Mouse (Mus musculus) cerebellum, adult 2 months (tissue): ENCODE measurements around the gene Rdh1. TPM values are rescaled to one million over a fixed set of nuclear protein-coding genes. Genes with fewer than 3 reads are reported as not detected.

ENCODE experiments used
- DNase-seq, 2 experiments: peaks; one replicate each; pipeline ENCODE4 v3.0.0; 2021
- H3K27ac ChIP-seq: fragments of 200-500 bp; 2 replicates; pipeline ENCODE4 v1.5.1; 2012; ENCODE audit warnings: low read length, control low read depth, inconsistent platforms; ENCODE audit not compliant: insufficient read depth
- H3K27me3 ChIP-seq: fragments of 200-500 bp; 2 replicates; pipeline ENCODE4 v1.6.1; 2012; ENCODE audit warnings: inconsistent platforms, mild to moderate bottlenecking, low read length, moderate library complexity; ENCODE audit not compliant: control insufficient read depth, insufficient read depth
- H3K4me1 ChIP-seq: fragments of 200-500 bp; 2 replicates; pipeline ENCODE4 v1.6.1; 2011; ENCODE audit warnings: low read length; ENCODE audit not compliant: control insufficient read depth, insufficient read depth
- H3K4me3 ChIP-seq: fragments of 200-500 bp; replicated peaks from 2 replicates; pipeline ENCODE3; 2011; ENCODE audit warnings: mild to moderate bottlenecking, low read depth, low read length, control low read depth; ENCODE audit not compliant: insufficient read depth
- CTCF ChIP-seq: fragments of 200-500 bp; IDR thresholded peaks from 2 replicates; pipeline ENCODE4 v1.5.1; 2011; ENCODE audit warnings: low read depth, mild to moderate bottlenecking, control low read depth, low read length, moderate library complexity, borderline replicate concordance; ENCODE audit not compliant: insufficient read depth
- POLR2A ChIP-seq: fragments of 200-500 bp; IDR thresholded peaks from 2 replicates; pipeline ENCODE4 v1.6.1; 2011; ENCODE audit warnings: low read length, control low read depth, borderline replicate concordance; ENCODE audit not compliant: insufficient read depth
- WGBS: fragments of 180-500 bp; shearing (Covaris S2); methylation state at CpG from one replicate; pipeline ENCODE4 v1.1.7; 2018; 5-methylcytosine and 5-hydroxymethylcytosine counted together
- polyA plus RNA-seq: library from polyadenylated mRNA; depleted of rRNA; stranded (reverse); fragments of >200 nt; gene quantifications from 2 replicates; pipeline ENCODE4 v1.2.3, GENCODE M21; 2012; rRNA removed

The Rdh1 gene
- 0.15 and 0.16 TPM in 2 replicates for polyA plus RNA-seq

DNA sequence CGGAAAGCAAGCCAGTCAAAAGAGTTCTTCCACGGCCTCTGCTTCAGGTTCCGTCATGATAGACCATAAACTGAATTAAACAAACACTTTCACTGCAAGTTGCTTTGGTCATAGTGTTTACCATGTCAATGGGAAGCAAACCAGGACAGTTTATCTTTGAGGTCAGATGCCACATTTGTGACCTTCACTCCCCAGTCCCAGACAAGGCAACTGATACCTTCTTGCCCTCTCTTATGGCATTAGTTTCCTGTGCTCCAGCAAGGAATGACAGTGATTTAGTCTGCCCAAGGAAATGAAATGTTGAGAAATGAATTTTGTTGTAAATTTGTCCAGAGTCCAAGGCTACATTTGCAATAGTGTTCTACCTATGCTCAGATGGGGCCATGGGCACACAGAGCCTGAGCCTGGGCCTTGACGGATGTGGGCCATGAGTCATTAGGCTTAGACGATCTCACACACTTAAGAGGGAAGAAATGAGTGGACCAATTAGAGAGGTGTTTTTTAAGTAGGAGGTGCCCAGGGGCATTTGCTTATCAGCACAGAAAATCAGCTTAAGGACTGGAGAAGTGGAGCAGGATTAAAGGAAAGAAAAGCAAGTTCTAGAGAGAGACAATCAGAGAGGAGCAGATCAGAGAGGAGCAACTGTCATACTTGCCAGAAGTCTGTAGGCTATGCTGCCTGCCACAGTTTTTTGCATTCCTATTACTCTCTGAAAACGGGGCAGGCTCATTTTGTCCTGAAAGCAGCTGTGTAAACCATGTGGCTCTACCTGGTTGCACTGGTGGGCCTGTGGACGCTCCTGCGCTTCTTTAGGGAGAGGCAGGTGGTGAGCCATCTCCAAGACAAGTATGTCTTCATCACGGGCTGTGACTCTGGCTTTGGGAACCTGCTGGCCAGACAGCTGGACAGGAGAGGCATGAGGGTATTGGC, at the start of gene Rdh1, which contains the start of gene Rdh16f1:
Gene Rdh1, plus strand, starts transcription at position 541 of the 930 bp plus-strand sequence.
Gene Rdh16f1, plus strand, starts transcription at position 607 of the 930 bp plus-strand sequence.
- H3K27ac ChIP-seq = no peak within 1 kb of the TSS
- 76% methylated on average over 9 of the region's 9 CpGs for whole genome bisulfite sequencing
- no peak for TF ChIP-seq CTCF
- TF ChIP-seq POLR2A = no peak
- peaks cover 5% of the 10 kb centered on the region for H3K4me1 ChIP-seq
- H3K4me3 ChIP-seq = no peak within 1 kb of the TSS
- no peak for DNase-seq
- H3K27me3 ChIP-seq = no peaks in the 10 kb centered on the region

DNA sequence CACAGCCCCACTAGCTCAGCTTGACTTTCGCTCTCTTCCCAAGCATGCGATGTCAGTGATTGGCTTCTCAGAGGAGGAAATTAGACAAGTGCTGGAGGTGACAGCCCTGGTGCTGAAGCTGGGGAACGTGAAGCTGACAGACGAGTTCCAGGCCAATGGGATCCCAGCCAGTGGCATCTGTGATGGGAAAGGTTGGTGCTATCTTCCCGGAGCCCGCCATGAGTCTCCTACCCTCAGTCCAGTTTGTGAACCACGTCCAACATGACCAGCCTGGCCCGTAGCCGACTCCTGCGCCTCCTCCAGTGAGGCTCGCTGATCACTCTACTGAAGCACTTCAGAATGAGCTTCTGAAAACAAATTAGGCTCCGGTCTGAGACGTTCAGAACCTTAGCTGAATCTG, 49.2 kb upstream of the Rdh1 start:
- no peaks in the 10 kb centered on the region for H3K4me1 ChIP-seq
- peak in 1 of 2 experiments; percentile 7 for DNase-seq
- WGBS = 15% methylated on average over 13 of the region's 13 CpGs
- no peaks in the 10 kb centered on the region for H3K27me3 ChIP-seq
- H3K27ac ChIP-seq = no peak overlapping the region
- TF ChIP-seq POLR2A (no peak), CTCF (no peak)
- no peak overlapping the region for H3K4me3 ChIP-seq

DNA sequence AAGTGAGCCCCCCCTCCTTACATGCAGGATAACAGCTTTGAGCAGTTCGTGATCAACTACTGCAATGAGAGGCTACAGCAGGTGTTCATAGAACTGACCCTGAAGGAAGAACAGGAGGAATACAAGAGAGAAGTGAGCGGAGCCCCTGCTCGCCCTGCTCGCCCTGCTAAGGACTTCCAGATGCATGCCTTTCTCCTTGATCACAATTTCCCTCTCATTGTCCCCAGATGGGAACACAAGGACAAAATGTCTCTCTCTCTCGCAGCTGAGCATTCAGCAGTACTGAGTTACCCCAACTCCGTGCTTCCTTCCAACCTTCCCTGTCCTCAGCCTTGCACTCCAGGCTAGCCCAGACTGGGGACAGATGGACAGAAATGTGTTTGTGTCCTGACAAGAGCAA, 46.8 kb upstream of the Rdh1 start:
- TF ChIP-seq CTCF (no peak), POLR2A (no peak)
- WGBS = 62% methylated on average over 6 of the region's 6 CpGs
- no peak for DNase-seq
- Histone ChIP-seq H3K27me3 (no peaks in the 10 kb centered on the region), H3K27ac (no peak overlapping the region), H3K4me1 (no peaks in the 10 kb centered on the region), H3K4me3 (no peak overlapping the region)

DNA sequence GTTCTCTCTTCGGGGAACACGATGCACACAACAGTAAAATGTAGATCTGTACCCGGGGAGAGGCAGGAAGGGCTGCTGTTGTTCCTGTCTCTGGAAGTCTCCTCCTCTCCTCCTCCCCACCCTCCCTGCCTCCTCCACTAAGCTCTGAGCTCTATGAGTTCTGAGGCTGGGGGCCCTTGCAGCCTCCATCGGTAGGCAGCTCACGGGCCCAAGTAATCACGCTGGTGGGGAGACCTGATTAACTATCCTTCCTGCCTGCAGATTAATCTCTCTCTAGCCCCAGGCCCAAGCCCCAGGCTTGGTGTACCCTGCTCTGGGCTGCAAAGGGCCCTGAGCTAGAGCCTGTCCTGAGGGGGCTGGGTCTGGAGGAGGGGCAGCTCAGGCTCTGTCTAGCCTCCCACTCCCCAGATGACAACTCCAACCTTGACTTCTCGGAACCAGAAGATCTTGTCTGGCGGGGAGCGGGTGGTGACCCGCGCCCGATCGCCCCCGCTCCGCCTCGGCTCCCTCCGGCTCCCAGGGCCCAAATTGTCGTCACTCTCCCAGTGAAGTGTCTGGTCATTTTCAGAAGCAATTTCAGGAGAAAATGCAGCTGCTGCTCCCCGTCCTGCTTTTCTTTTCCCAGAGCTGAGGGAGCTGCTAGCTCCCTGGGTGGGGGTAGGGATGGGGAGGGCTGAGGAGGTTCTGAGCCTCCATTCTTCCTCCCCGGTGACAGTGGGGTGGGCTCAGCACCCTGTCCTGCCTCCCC, 37.7 kb upstream of the Rdh1 start:
- no peaks in the 10 kb centered on the region for H3K27me3 ChIP-seq
- no peak for DNase-seq
- TF ChIP-seq CTCF (no peak), POLR2A (no peak)
- no peak overlapping the region for H3K27ac ChIP-seq
- no peaks in the 10 kb centered on the region for H3K4me1 ChIP-seq
- no peak overlapping the region for H3K4me3 ChIP-seq
- whole genome bisulfite sequencing = 52% methylated on average over 20 of the region's 20 CpGs

DNA sequence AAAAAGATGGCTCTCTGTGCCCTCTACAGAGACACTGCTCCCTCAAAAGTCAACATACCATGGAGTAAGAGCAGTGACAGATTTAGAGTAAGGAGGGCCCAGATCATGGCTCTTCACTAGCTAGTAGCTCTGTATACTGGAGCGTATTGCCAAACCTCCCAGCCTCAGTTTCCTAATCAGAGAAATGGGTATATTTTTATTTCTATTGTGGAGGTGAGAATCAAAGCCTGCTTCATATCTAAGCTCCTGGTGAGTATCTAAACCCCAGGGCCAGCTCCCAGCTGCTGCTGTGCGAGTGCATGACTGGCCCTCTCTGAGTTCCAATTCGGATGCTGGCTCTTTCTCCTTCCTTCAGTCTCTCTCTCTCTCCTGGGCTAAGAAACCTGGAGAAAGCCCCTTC, 35.3 kb upstream of the Rdh1 start, which contains the start of gene Tac2:
Gene Tac2, plus strand, starts transcription at position 301 of the 400 bp plus-strand sequence.
- WGBS = 88% methylated on average over 3 of the region's 3 CpGs
- no peaks in the 10 kb centered on the region for H3K27me3 ChIP-seq

DNA sequence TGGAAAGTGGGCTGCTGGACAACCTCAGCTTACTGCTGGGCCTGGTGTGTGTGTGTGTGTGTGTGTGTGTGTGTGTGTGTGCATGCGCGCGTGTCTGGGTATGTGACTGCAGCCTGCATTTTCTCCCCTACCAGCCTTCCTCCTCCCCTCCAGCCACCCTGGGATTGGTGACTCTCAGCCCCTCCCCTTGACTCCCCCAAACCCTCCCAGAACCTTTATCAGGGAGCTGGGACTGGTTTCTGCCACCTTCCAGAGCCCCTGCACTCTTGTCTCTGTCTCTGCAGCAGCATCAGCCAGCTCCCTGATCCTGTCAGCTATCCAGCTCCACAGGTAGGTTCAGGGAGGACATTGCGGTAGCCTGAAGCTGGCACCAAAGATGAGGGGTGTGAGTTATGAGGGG, 34.4 kb upstream of the Rdh1 start:
- Histone ChIP-seq H3K27ac (no peak overlapping the region), H3K27me3 (no peaks in the 10 kb centered on the region), H3K4me3 (no peak overlapping the region), H3K4me1 (no peaks in the 10 kb centered on the region; the same call in 1 of the 2 replicates)
- TF ChIP-seq POLR2A (no peak), CTCF (no peak)
- 79% methylated on average over 4 of the region's 4 CpGs for WGBS
- DNase-seq = no peak

More for the DNA sequence above, 35.3 kb upstream of the Rdh1 start, which contains the start of gene Tac2:
- Histone ChIP-seq H3K4me1 (no peaks in the 10 kb centered on the region; the same call in 1 of the 2 replicates), H3K27ac (no peak within 1 kb of the TSS), H3K4me3 (no peak within 1 kb of the TSS)
- DNase-seq = no peak
- TF ChIP-seq POLR2A = no peak
- TF ChIP-seq CTCF = no peak

DNA sequence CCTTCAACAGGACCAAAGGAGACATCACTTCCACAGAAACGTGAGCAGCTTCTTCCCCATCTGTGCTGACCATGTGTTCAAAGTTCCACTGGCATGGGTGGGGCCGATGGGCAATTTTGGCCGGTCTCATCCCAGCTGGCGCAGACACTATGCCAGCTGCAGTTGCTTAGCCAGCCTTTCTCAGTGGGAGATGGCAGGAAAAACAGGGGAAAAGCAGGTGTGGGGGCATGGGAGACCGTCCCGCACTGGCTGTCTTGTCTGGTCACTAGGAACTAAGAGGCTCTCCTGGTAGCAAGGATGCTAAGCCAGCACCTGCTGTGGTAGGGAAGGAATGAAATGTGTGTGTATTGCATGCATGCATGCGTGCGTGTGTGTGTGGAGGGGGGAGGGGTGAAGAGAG, 31.1 kb upstream of the Rdh1 start:
- no peak for DNase-seq
- Histone ChIP-seq H3K27me3 (no peaks in the 10 kb centered on the region), H3K4me3 (no peak overlapping the region), H3K4me1 (no peaks in the 10 kb centered on the region; the same call in 1 of the 2 replicates), H3K27ac (no peak overlapping the region)
- TF ChIP-seq CTCF = no peak
- TF ChIP-seq POLR2A = no peak
- WGBS = 12% methylated on average over 8 of the region's 8 CpGs
